Mouse (Mus musculus): Measurements from ENCODE around the gene Aars2.

DNA sequence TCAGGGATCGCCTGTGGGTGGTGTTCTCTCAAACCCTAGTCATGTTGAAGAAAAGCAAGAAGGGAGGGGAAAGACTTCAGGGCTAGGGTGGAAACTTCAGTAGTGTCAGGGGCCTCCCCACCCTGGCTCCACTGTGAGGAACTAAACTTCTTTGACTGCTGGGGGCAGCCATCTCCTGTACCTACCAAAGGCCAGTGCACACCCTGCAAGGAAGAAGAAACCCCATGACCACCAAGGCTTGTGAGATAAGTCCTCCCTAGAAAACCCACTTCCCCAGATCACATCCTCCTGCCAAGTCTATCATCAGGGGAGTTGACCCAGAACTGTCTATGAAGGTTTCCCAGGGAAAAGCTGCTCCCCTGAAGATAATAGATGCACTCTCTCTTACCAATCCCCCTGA lies 47.8 kb downstream of the Aars2 start:
- no peak for TF ChIP-seq POLR2A (IDR thresholded peaks at IDR 0.05; ENCODE audit: extremely low read depth, insufficient read depth, low read length)
- no peak for TF ChIP-seq CTCF (IDR thresholded peaks at IDR 0.05; ENCODE audit: extremely low read depth, insufficient read depth, low read length)

Measured in cortical plate, adult 2 months (tissue).